In the genomic region with DNA sequence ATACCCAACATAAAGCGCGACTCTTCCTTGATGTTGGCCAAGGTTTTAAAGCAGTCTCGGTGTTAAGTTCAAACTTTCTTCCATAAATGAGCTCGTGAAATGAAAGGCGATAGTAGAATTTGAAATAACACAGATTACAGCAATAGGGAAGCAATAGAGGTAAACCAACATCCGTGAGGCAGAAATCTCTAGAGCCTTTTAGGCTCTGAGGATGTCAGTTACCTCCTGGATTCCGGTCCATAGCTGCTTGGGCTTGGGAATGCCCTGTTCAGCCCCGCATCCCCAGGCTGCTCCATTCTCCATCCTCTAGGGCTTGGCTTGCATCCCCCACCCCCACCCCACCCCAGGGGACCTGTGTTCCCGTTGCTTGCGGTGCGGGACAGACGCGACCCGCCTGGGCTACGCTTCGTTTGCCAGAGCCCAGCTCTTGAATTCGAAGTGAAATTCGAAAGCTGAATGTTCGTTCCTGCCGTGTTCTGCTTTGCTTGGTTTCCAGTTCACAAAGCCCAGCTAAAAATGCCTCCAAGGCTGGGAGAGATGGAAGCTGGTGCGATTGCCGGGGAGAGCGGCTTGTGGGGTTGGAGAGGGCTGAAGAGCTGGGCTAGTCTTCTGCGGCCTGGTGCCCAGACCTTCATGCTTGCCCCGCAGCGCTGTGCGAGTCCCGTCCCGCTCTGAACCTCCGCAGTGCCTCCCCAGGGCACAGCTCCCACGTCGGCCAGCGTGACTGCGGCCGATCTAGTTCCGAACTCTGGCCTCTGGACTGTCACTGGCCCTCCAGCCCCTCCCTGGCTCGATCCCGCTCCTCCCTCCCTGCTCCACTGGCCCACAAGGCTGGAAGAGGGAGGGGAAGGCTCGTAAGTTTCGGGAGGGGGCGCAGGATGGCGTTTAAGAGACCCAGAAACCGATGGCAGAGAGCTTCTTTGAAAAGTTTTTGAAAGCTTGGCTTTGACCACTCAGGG, we compare ENCODE assay signal across 9 mouse cellular contexts. TPM values are rescaled to one million over a fixed set of nuclear protein-coding genes. Genes with fewer than 3 reads are reported as not detected.
DNase-seq lines count a peak whose midpoint lies in the region; ATAC-seq and TF ChIP-seq lines count a peak whose summit lies in the region.
"Had no signal": no experiment of that assay in that cellular context is flagged by ENCODE, and none has a peak within 500 bp of the region (broad histone marks: within the 10 kb centered on the region; RNA-seq: fewer than 3 reads in every experiment).

No protein-coding gene starts in this region.

- 0 out of 2 replicates have a peak overlapping the region, but pooled peaks have one; percentile 6 for H3K4me3 ChIP-seq in kidney, embryonic 16.5 days (ENCODE audit: low read length)
- peak overlapping the region; percentile 6 for H3K4me3 ChIP-seq in forebrain, embryonic 15.5 days
- peak overlapping the region; percentile 10 for H3K4me3 ChIP-seq in midbrain, embryonic 13.5 days (replicated peaks)
- H3K4me3 ChIP-seq: stomach, embryonic 15.5 days had no signal

- no peak overlapping the region for H3K27ac ChIP-seq in kidney, embryonic 16.5 days (ENCODE audit: low read length)
- H3K27ac ChIP-seq in forebrain, embryonic 15.5 days (replicated peaks) = no peak overlapping the region
- H3K27ac ChIP-seq in midbrain, embryonic 13.5 days = no peak overlapping the region
- H3K27ac ChIP-seq: stomach, embryonic 15.5 days had no signal

- H3K27me3 ChIP-seq in kidney, embryonic 16.5 days (ENCODE audit: insufficient read depth, low read length) = peaks cover 87% of the 10 kb centered on the region
- H3K27me3 ChIP-seq in forebrain, embryonic 15.5 days = peaks cover 76% of the 10 kb centered on the region
- H3K27me3 ChIP-seq in midbrain, embryonic 13.5 days = peaks cover 92% of the 10 kb centered on the region

- TF ChIP-seq POLR2A in brain, embryonic 14.5 days (IDR thresholded peaks at IDR 0.05; ENCODE audit: borderline replicate concordance, extremely low read depth, insufficient read depth, insufficient read length, poor library complexity, severe bottlenecking) = no peak

- peaks cover 8% of the 10 kb centered on the region; the same call in 1 of the 2 replicates for H3K4me1 ChIP-seq in kidney, embryonic 16.5 days (ENCODE audit: insufficient read depth, low read length)
- H3K4me1 ChIP-seq in forebrain, embryonic 15.5 days = peaks cover 19% of the 10 kb centered on the region
- peaks cover 19% of the 10 kb centered on the region for H3K4me1 ChIP-seq in midbrain, embryonic 13.5 days (replicated peaks)

- no peak for DNase-seq in kidney, postnatal 14 days
- DNase-seq in brain, embryonic 14.5 days (ENCODE audit: low read depth) = peak; percentile 71
- no peak for DNase-seq in cerebellum, adult 18-20 months
- DNase-seq in urinary bladder, adult 2 months (ENCODE audit: low spot score) = no peak

- H3K9ac ChIP-seq in kidney, embryonic 16.5 days (replicated peaks; ENCODE audit: low read length) = no peak overlapping the region
- H3K9ac ChIP-seq in forebrain, embryonic 15.5 days (replicated peaks) = no peak overlapping the region
- H3K9ac ChIP-seq in midbrain, embryonic 13.5 days (replicated peaks) = no peak overlapping the region
- H3K9ac ChIP-seq: stomach, embryonic 15.5 days had no signal

- peak; percentile 58; the same call in 1 of the 2 replicates for ATAC-seq in kidney, embryonic 16.5 days (ENCODE audit: low FRiP score, low TSS enrichment)
- peak; percentile 24; the same call in 1 of the 2 replicates for ATAC-seq in forebrain, embryonic 15.5 days (replicated peaks)
- peak; percentile 59 for ATAC-seq in midbrain, embryonic 13.5 days
- no peak for ATAC-seq in cerebellum, adult (ENCODE audit: insufficient number of reproducible peaks, low FRiP score, low TSS enrichment)

- no peaks in the 10 kb centered on the region; the same call in 1 of the 2 replicates for H3K9me3 ChIP-seq in kidney, embryonic 16.5 days (ENCODE audit: low read length)
- no peaks in the 10 kb centered on the region for H3K9me3 ChIP-seq in forebrain, embryonic 15.5 days
- H3K9me3 ChIP-seq in midbrain, embryonic 13.5 days = no peaks in the 10 kb centered on the region
- H3K9me3 ChIP-seq: stomach, embryonic 15.5 days had no signal

- no peaks in the 10 kb centered on the region for H3K36me3 ChIP-seq in kidney, embryonic 16.5 days (ENCODE audit: insufficient read depth, low read length)
- no peaks in the 10 kb centered on the region for H3K36me3 ChIP-seq in forebrain, embryonic 15.5 days
- no peaks in the 10 kb centered on the region for H3K36me3 ChIP-seq in midbrain, embryonic 13.5 days
- H3K36me3 ChIP-seq: stomach, embryonic 15.5 days had no signal

- no peak overlapping the region for H3K4me2 ChIP-seq in kidney, embryonic 16.5 days (replicated peaks; ENCODE audit: low read depth, low read length)
- H3K4me2 ChIP-seq in forebrain, embryonic 15.5 days (replicated peaks) = 0 out of 2 replicates have a peak overlapping the region, but pooled peaks have one; percentile 2
- H3K4me2 ChIP-seq in midbrain, embryonic 13.5 days (replicated peaks) = peak overlapping the region; percentile 24
- H3K4me2 ChIP-seq: stomach, embryonic 15.5 days had no signal

- no peak for TF ChIP-seq CTCF in brain, embryonic 14.5 days (IDR thresholded peaks at IDR 0.05; ENCODE audit: borderline replicate concordance, extremely low read depth, insufficient read depth, insufficient read length)

- WGBS in kidney, embryonic 16.5 days = under 1% methylated on average over 40 of the region's 43 CpGs
- 2% methylated on average over 43 of the region's 43 CpGs for WGBS in forebrain, embryonic 15.5 days
- WGBS in midbrain, embryonic 13.5 days = under 1% methylated on average over 43 of the region's 43 CpGs

RNA-seq across cellular contexts. Expression of gene Fezf1, which starts 5.5 kb away (rescaled TPM):
- not detected in 2 replicates for polyA plus RNA-seq in kidney, embryonic 16.5 days (2015; fragmentation: Nextera tagmentation; extraction: Ambion mirVana)
- polyA plus RNA-seq in brain, embryonic 14.5 days (2012; rRNA removed) = 9.9 and 16.1 TPM in 2 replicates
- polyA plus RNA-seq in forebrain, embryonic 15.5 days (2015; fragmentation: Nextera tagmentation; extraction: Ambion mirVana) = 7.1 and 13.1 TPM in 2 replicates
- polyA plus RNA-seq in midbrain, embryonic 13.5 days (2015; fragmentation: Nextera tagmentation; extraction: Ambion mirVana) = 2.9 and 4.7 TPM in 2 replicates
- not detected in 2 replicates for polyA plus RNA-seq in urinary bladder, adult 2 months (2012; rRNA removed)
- polyA plus RNA-seq: stomach, embryonic 15.5 days had no signal
